Mouse (Mus musculus) hindbrain, embryonic 13.5 days (tissue): ENCODE measurements at regions not wholly inside any gene's neighbourhood (a gene's known extent, or its start where the extent isn't known, plus 50 kb on each side); places are given as distances from the start of the nearest gene placed in this dataset.

Experiments
- ATAC-seq: fragments of 200-750 bp; cut with Nextera tagmentation; 2 replicates; pipeline ENCODE4 v1.8.0; 2017; ENCODE audit warnings: moderate TSS enrichment; ENCODE audit not compliant: low FRiP score
- H3K27ac ChIP-seq: fragments of 300-500 bp; sonication (generic); 2 replicates; pipeline ENCODE4 v1.5.1; 2015; ENCODE audit warnings: inconsistent platforms, mild to moderate bottlenecking, moderate library complexity
- H3K27me3 ChIP-seq: fragments of 300-500 bp; sonication (generic); 2 replicates; pipeline ENCODE4 v1.6.1; 2015; ENCODE audit warnings: mild to moderate bottlenecking, inconsistent platforms
- H3K36me3 ChIP-seq: fragments of 300-500 bp; sonication (generic); 2 replicates; pipeline ENCODE4 v1.6.1; 2015; ENCODE audit warnings: mild to moderate bottlenecking, inconsistent platforms
- H3K4me1 ChIP-seq: fragments of 300-500 bp; sonication (generic); replicated peaks from 2 replicates; pipeline ENCODE4 v1.6.1; 2015; ENCODE audit warnings: inconsistent platforms
- H3K4me2 ChIP-seq: fragments of 300-500 bp; sonication (generic); 2 replicates; pipeline ENCODE4 v1.6.1; 2015; ENCODE audit warnings: inconsistent platforms, mild to moderate bottlenecking, moderate library complexity
- H3K4me3 ChIP-seq: fragments of 300-500 bp; sonication (generic); 2 replicates; pipeline ENCODE4 v1.5.1; 2015; ENCODE audit warnings: mild to moderate bottlenecking, inconsistent platforms
- H3K9ac ChIP-seq: fragments of 300-500 bp; sonication (generic); 2 replicates; pipeline ENCODE4 v1.6.1; 2015; ENCODE audit warnings: mild to moderate bottlenecking, inconsistent platforms
- H3K9me3 ChIP-seq: fragments of 300-500 bp; sonication (generic); 2 replicates; pipeline ENCODE4 v1.6.1; 2016; ENCODE audit warnings: inconsistent platforms
- WGBS: fragments of 180-500 bp; shearing (Covaris S2); methylation state at CpG from one replicate; pipeline ENCODE4 v1.1.7; 2015; 5-methylcytosine and 5-hydroxymethylcytosine counted together

GRCm38 (mm10) chr6:73676979-73677378 lies 207.5 kb upstream of the 4931417E11Rik start:
- Histone ChIP-seq H3K9ac (no peak overlapping the region), H3K4me3 (no peak overlapping the region), H3K4me1 (no peaks in the 10 kb centered on the region), H3K36me3 (no peaks in the 10 kb centered on the region), H3K9me3 (no peaks in the 10 kb centered on the region), H3K27ac (no peak overlapping the region), H3K4me2 (no peak overlapping the region), H3K27me3 (no peaks in the 10 kb centered on the region)
- ATAC-seq: no peak

DNA sequence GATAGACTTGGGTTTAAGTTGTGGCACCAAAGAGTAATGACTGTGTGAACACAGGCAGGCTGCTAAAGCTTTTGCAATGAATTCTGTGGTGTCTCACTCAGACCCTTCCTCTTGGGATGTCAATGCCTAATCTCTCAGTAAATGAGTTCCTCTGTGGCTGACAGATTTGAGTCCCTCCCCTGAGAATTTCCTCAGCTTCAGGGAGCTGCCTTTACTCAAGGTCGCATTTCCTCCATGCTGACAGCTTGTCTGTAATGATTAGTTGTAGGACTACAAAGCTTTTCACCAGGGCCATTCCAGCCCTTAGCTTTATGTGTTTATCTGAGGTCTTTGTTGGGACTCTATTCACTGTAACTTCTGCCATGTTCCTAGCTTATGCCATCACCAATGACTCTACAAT lies 199.9 kb upstream of the 4931417E11Rik start:
- no peak overlapping the region for H3K9ac ChIP-seq
- no peaks in the 10 kb centered on the region for H3K9me3 ChIP-seq
- H3K27ac ChIP-seq: no peak overlapping the region
- 33% methylated on average over 1 of the region's 1 CpGs for WGBS
- no peaks in the 10 kb centered on the region for H3K27me3 ChIP-seq
- ATAC-seq: no peak
- no peak overlapping the region for H3K4me3 ChIP-seq
- H3K4me1 ChIP-seq: no peaks in the 10 kb centered on the region
- no peaks in the 10 kb centered on the region for H3K36me3 ChIP-seq
- H3K4me2 ChIP-seq: no peak overlapping the region

- no peak overlapping the region for H3K27ac ChIP-seq
- WGBS: 69% methylated on average over 5 of the region's 5 CpGs
- H3K4me2 ChIP-seq: no peak overlapping the region
- H3K27me3 ChIP-seq: no peaks in the 10 kb centered on the region
- no peak overlapping the region for H3K4me3 ChIP-seq
- no peaks in the 10 kb centered on the region for H3K36me3 ChIP-seq
- H3K9me3 ChIP-seq: no peaks in the 10 kb centered on the region
- ATAC-seq: no peak
- H3K9ac ChIP-seq: no peak overlapping the region
- no peaks in the 10 kb centered on the region for H3K4me1 ChIP-seq
Measured at GRCm38 (mm10) chr6:73658988-73659387, 189.5 kb upstream of the 4931417E11Rik start.

DNA sequence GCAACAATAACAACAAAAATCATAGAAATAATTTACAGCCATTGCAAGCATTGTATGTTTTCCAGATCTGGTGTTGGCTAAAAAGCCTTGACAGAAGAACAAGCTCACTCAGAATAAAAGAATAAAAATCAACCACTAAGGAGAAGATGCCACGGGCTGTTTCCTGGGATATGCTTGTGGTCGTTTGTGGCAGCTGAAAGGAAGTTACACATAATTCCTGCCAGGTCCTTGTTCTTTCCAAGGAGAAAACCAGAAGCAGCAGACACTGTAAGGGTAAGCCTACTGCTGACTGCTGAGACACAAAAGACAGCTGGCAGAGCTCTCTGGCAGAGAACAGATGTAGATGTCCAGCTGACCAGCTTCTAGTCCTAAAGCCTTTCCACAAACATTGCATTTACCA lies 175.9 kb upstream of the 4931417E11Rik start:
- ATAC-seq: no peak
- H3K36me3 ChIP-seq: no peaks in the 10 kb centered on the region
- no peaks in the 10 kb centered on the region for H3K4me1 ChIP-seq
- H3K4me2 ChIP-seq: no peak overlapping the region
- no peak overlapping the region for H3K4me3 ChIP-seq
- no peak overlapping the region for H3K9ac ChIP-seq
- H3K9me3 ChIP-seq: no peaks in the 10 kb centered on the region
- H3K27me3 ChIP-seq: no peaks in the 10 kb centered on the region
- H3K27ac ChIP-seq: no peak overlapping the region
- WGBS: 49% methylated on average over 2 of the region's 2 CpGs

DNA sequence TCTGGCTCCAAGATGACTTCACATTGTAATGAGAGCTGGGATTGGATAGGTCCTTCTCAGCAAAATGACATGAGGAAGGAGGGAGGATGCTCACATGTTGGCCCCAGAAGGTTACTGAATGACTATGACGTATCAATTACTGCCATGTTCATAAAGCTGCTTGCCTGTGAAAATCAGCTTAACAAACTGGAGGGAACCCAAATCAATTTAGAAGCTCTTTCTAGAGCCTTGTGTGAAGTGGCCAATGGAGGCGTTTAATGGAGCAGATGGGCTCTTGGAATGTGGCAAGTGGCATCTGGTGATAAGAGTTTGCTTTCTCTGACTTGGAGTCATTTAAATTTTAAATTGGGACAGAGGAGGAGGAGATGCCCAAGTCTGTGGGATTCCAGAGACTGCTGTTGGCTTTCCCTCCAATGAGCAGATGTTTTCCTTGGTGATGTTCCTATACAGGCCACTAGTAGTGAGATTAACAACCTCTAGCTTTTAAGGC lies 175.4 kb upstream of the 4931417E11Rik start:
- no peaks in the 10 kb centered on the region for H3K9me3 ChIP-seq
- H3K27ac ChIP-seq: no peak overlapping the region
- no peaks in the 10 kb centered on the region for H3K36me3 ChIP-seq
- H3K4me3 ChIP-seq: no peak overlapping the region
- no peaks in the 10 kb centered on the region for H3K4me1 ChIP-seq
- no peak overlapping the region for H3K9ac ChIP-seq
- peak; percentile 72 for ATAC-seq
- no peak overlapping the region for H3K4me2 ChIP-seq
- WGBS: 54% methylated on average over 2 of the region's 2 CpGs
- no peaks in the 10 kb centered on the region for H3K27me3 ChIP-seq

DNA sequence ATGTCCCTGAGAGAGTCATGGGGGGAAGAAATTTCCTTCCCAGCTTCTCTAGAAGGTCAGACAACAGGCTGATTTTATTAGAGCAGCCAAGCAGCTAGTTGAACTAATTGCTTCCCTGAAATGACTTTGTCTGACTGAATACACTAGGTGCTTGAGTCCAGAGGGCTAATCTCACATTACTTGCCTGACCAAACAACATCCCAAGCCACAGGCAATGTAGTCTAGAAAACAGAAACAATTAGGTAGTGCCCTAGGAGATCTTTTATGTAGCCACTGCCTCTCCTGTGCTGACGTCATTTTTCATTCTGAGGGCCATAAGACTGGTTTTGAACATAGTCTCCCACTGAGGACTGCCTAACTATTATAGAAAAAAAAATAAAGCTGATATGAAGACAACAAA lies 159.1 kb upstream of the 4931417E11Rik start:
- WGBS: 25% methylated on average over 1 of the region's 1 CpGs
- Histone ChIP-seq H3K4me2 (no peak overlapping the region), H3K4me1 (no peaks in the 10 kb centered on the region), H3K36me3 (no peaks in the 10 kb centered on the region), H3K9me3 (no peaks in the 10 kb centered on the region), H3K27me3 (no peaks in the 10 kb centered on the region), H3K4me3 (no peak overlapping the region), H3K9ac (no peak overlapping the region), H3K27ac (no peak overlapping the region)
- no peak for ATAC-seq

DNA sequence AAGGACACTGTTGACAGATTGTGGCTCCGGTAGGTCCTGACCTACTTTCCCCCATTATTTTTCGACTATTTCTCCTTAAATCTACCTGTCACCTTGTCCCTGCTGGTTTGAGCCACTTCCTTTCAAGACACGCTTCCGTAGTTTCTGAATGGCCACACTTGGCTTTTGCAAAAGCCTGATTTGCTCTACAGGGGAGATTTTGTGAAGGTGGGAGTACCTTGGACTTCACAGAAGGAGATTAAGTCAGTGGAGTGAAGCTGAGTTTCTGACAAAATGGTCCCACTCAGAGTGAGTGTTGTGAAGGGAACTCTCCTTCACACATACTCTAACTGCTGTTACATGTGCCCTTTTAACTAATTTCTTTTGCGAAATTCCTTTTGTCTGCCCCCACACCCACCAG lies 157.0 kb upstream of the 4931417E11Rik start:
- Histone ChIP-seq H3K9me3 (no peaks in the 10 kb centered on the region), H3K4me1 (no peaks in the 10 kb centered on the region), H3K27ac (no peak overlapping the region), H3K27me3 (no peaks in the 10 kb centered on the region), H3K9ac (no peak overlapping the region), H3K4me3 (no peak overlapping the region), H3K4me2 (no peak overlapping the region), H3K36me3 (no peaks in the 10 kb centered on the region)
- ATAC-seq: no peak
- 86% methylated on average over 5 of the region's 5 CpGs for WGBS

- no peaks in the 10 kb centered on the region for H3K4me1 ChIP-seq
- no peak overlapping the region for H3K27ac ChIP-seq
- no peaks in the 10 kb centered on the region for H3K27me3 ChIP-seq
- no peaks in the 10 kb centered on the region for H3K9me3 ChIP-seq
- no peaks in the 10 kb centered on the region for H3K36me3 ChIP-seq
- no peak overlapping the region for H3K4me3 ChIP-seq
- WGBS: 100% methylated on average over 1 of the region's 1 CpGs
- H3K9ac ChIP-seq: no peak overlapping the region
- no peak for ATAC-seq
- H3K4me2 ChIP-seq: no peak overlapping the region
Measured at GRCm38 (mm10) chr6:73624211-73624610, 154.7 kb upstream of the 4931417E11Rik start.

DNA sequence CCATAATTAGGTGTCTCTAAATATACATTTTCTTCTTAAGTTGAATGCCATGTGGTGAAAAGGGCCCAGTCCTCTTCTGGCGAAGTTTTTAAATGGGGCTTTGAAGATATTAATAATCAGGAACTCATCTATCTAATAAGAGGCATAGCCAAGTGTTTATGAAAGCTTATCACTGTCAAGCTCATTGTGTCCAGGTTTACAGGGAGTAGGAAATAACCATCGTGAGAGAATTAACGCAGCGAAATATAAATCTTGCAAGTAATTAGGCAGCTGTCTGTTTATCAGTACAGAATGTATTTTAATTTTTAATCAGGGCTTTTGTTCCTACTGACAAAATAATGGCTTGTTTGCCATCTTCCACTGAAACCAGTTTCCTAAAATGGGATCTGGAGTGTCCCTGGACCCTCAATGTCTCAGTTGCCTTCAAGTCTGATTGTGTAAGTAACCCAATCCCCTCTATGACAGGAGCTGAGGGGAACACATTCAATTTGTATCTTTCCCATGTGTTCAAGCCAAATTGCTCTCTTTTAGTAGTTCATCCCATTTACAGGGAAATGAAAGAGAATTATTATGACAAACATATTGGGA lies 152.5 kb upstream of the 4931417E11Rik start:
- Histone ChIP-seq H3K9me3 (no peaks in the 10 kb centered on the region), H3K27ac (no peak overlapping the region), H3K4me3 (no peak overlapping the region), H3K9ac (no peak overlapping the region), H3K36me3 (no peaks in the 10 kb centered on the region), H3K27me3 (no peaks in the 10 kb centered on the region), H3K4me2 (no peak overlapping the region), H3K4me1 (no peaks in the 10 kb centered on the region)
- no peak for ATAC-seq
- WGBS: 81% methylated on average over 4 of the region's 4 CpGs

GRCm38 (mm10) chr6:73612266-73612665 lies 142.8 kb upstream of the 4931417E11Rik start:
- 69% methylated on average over 3 of the region's 3 CpGs for WGBS
- Histone ChIP-seq H3K36me3 (no peaks in the 10 kb centered on the region), H3K27ac (no peak overlapping the region), H3K4me2 (no peak overlapping the region), H3K4me3 (no peak overlapping the region), H3K27me3 (no peaks in the 10 kb centered on the region), H3K4me1 (peaks cover 8% of the 10 kb centered on the region; the same call in 1 of the 2 replicates), H3K9me3 (no peaks in the 10 kb centered on the region), H3K9ac (no peak overlapping the region)
- ATAC-seq: no peak

- H3K4me2 ChIP-seq: no peak overlapping the region
- ATAC-seq: no peak
- no peak overlapping the region for H3K27ac ChIP-seq
- no peaks in the 10 kb centered on the region for H3K36me3 ChIP-seq
- no peaks in the 10 kb centered on the region for H3K27me3 ChIP-seq
- H3K4me3 ChIP-seq: no peak overlapping the region
- H3K4me1 ChIP-seq: peaks cover 8% of the 10 kb centered on the region; the same call in 1 of the 2 replicates
- no peak overlapping the region for H3K9ac ChIP-seq
- no peaks in the 10 kb centered on the region for H3K9me3 ChIP-seq
- WGBS: 70% methylated on average over 6 of the region's 6 CpGs
Measured at GRCm38 (mm10) chr6:73611839-73612238, 142.4 kb upstream of the 4931417E11Rik start.

DNA sequence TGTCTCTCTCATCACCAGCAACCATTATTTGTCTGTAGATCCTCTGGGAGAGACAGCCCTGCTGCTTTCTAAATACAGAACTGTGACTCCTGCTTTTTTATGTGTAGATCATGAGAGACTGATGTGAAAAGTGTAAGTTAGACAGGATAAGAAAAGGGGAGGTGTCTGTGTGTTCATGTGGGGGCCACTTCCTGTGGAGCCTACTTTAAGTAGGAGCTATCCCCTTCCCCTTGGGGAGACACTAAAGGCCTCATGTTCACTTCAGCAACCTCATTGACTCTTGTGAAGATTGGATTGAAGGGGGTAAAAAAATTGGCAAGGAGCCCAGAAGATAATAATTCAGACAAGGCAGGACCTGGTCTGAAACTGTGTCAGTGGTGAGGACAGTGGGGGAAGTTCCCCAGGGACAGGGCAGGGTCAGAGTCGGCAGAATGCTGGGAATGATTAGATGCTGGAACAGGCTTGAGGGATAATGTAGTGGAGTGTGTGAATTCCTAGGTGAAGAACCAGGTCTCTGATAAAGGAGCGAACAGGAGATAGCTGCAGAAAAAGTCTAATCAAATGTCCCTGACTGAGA lies 140.7 kb upstream of the 4931417E11Rik start:
- ATAC-seq: no peak
- Histone ChIP-seq H3K9ac (no peak overlapping the region), H3K4me2 (no peak overlapping the region), H3K4me1 (peaks cover 8% of the 10 kb centered on the region; the same call in 1 of the 2 replicates), H3K27ac (no peak overlapping the region), H3K9me3 (no peaks in the 10 kb centered on the region), H3K27me3 (no peaks in the 10 kb centered on the region), H3K36me3 (no peaks in the 10 kb centered on the region), H3K4me3 (no peak overlapping the region)
- 58% methylated on average over 2 of the region's 2 CpGs for WGBS

DNA sequence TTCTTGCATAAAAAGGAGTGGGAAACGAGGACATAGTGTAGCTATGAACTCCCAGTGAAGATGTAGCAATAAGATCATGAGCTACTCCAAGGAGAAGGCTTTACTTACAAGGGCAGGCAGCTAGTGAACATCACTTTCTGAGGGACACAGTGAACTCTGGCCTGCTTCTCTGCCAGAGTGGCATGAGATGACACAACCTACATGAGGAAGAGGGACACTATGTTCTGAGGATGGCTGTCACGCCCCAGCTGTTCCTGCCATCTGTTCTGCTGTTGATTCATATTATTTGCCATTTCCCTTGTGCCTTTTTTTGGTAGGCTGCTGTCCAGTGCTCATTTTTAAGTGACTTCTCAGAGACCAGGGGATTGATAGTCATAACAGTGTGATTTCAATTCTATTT lies 118.2 kb upstream of the 4931417E11Rik start:
- Histone ChIP-seq H3K4me3 (no peak overlapping the region), H3K9ac (no peak overlapping the region), H3K9me3 (no peaks in the 10 kb centered on the region), H3K27ac (no peak overlapping the region), H3K4me2 (no peak overlapping the region), H3K4me1 (no peaks in the 10 kb centered on the region), H3K36me3 (no peaks in the 10 kb centered on the region), H3K27me3 (no peaks in the 10 kb centered on the region)
- no peak for ATAC-seq
- 86% methylated on average over 2 of the region's 2 CpGs for WGBS
